Comparison of ENCODE assay signal across 8 mouse cellular contexts in the genomic region with DNA sequence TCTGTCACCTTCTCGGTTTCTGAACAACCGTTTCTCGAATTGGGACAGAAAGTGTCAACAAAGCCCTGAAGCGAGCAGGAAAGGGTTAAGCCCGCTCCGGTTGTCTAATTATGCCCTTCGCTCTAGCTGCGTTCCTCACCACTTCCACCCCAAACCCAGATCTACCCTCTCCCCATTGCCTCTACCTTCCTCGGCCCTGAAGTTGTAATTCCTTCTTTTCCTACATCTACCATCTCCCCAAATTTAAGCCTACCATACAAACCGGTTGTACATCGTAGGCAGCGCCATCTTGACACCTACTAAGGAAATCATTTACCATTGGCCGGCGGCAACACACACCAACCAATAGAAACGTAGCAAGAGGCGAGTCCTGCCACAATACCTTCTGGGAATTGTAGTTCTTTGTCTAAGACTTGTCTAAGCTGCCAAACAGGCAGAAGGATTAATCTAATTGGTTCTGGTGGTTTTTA. TPM values are rescaled to one million over a fixed set of nuclear protein-coding genes. Genes with fewer than 3 reads are reported as not detected.
DNase-seq lines count a peak whose midpoint lies in the region; ATAC-seq and TF ChIP-seq lines count a peak whose summit lies in the region.

A gene (minus strand): TSS at position 317 of the 470 bp plus-strand sequence.

- peaks cover 33% of the 10 kb centered on the region for H3K36me3 ChIP-seq in E14TG2a.4 (ENCODE audit: insufficient read depth, low read length)
- H3K36me3 ChIP-seq in forebrain, embryonic 10.5 days (replicated peaks): peaks cover 37% of the 10 kb centered on the region
- H3K36me3 ChIP-seq in heart, embryonic 15.5 days: peaks cover 4% of the 10 kb centered on the region; the same call in 1 of the 2 replicates
- H3K36me3 ChIP-seq in liver, embryonic 14.5 days (replicated peaks; ENCODE audit: control insufficient read depth, insufficient read depth, low read depth): peaks cover 4% of the 10 kb centered on the region
- no peaks in the 10 kb centered on the region for H3K36me3 ChIP-seq in neural tube, embryonic 11.5 days (ENCODE audit: control insufficient read depth, insufficient read depth, low read length)

- DNase-seq in c-Kit-negative CD71-positive TER-119-positive erythroid progenitor cells, embryonic 14.5 days (ENCODE audit: low read depth, low spot score): peak; percentile 83
- DNase-seq in forebrain, embryonic 10.5 days (ENCODE audit: extremely low spot score, low spot score): peak; percentile 87
- peak; percentile 90 to 94 for DNase-seq in kidney, postnatal 25 days
- peak; percentile 85 to 89 (median 85) for DNase-seq in liver, embryonic 14.5 days (ENCODE audit: low read depth in 3 of 3, low spot score in 3 of 3)
- DNase-seq in neural tube, embryonic 11.5 days (ENCODE audit: low spot score): peak; percentile 83
- peak; percentile 91 for DNase-seq in testis, postnatal 14 days (ENCODE audit: low spot score)

- under 1% methylated on average over 16 of the region's 16 CpGs for WGBS in forebrain, embryonic 10.5 days
- under 1% methylated on average over 16 of the region's 16 CpGs for WGBS in heart, embryonic 15.5 days
- 0% methylated on average over 16 of the region's 16 CpGs for WGBS in liver, embryonic 14.5 days (ENCODE audit: insufficient replicate concordance)
- WGBS in neural tube, embryonic 11.5 days: 0% methylated on average over 16 of the region's 16 CpGs

- H3K9ac ChIP-seq in heart, embryonic 15.5 days: peak within 1 kb of the TSS; percentile 54
- H3K9ac ChIP-seq in liver, embryonic 14.5 days (replicated peaks): peak within 1 kb of the TSS; percentile 63
- peak within 1 kb of the TSS; percentile 66 for H3K9ac ChIP-seq in neural tube, embryonic 11.5 days (ENCODE audit: low read length)

- peak within 1 kb of the TSS; percentile 69 for H3K4me2 ChIP-seq in heart, embryonic 15.5 days
- H3K4me2 ChIP-seq in liver, embryonic 14.5 days (ENCODE audit: low read depth): peak within 1 kb of the TSS; percentile 99
- H3K4me2 ChIP-seq in neural tube, embryonic 11.5 days (ENCODE audit: low read depth): peak within 1 kb of the TSS; percentile 57

- H3K4me3 ChIP-seq in E14TG2a.4 (replicated peaks; ENCODE audit: low read length): peak within 1 kb of the TSS; percentile 92
- peak within 1 kb of the TSS; percentile 74 for H3K4me3 ChIP-seq in forebrain, embryonic 10.5 days
- H3K4me3 ChIP-seq in heart, embryonic 15.5 days: peak within 1 kb of the TSS; percentile 76
- H3K4me3 ChIP-seq in liver, embryonic 14.5 days (ENCODE audit: insufficient read depth in 1 of 2, low read depth in 2 of 2, low read length in 2 of 2): peak within 1 kb of the TSS; percentile 81 to 100
- peak within 1 kb of the TSS; percentile 57 for H3K4me3 ChIP-seq in neural tube, embryonic 11.5 days (ENCODE audit: low read depth, low read length)

- H3K27me3 ChIP-seq in E14TG2a.4 (ENCODE audit: insufficient read depth, low read length): peaks cover 14% of the 10 kb centered on the region; the same call in 1 of the 2 replicates
- H3K27me3 ChIP-seq in forebrain, embryonic 10.5 days (ENCODE audit: poor library complexity, severe bottlenecking): no peaks in the 10 kb centered on the region
- no peaks in the 10 kb centered on the region for H3K27me3 ChIP-seq in heart, embryonic 15.5 days
- H3K27me3 ChIP-seq in liver, embryonic 14.5 days (ENCODE audit: control insufficient read depth, insufficient read depth, low read length): no peaks in the 10 kb centered on the region
- H3K27me3 ChIP-seq in neural tube, embryonic 11.5 days (ENCODE audit: control insufficient read depth, insufficient read depth, low read length): no peaks in the 10 kb centered on the region

- peaks cover 2% of the 10 kb centered on the region for H3K9me3 ChIP-seq in E14TG2a.4 (ENCODE audit: low read length)
- H3K9me3 ChIP-seq in forebrain, embryonic 10.5 days: peaks cover 3% of the 10 kb centered on the region
- H3K9me3 ChIP-seq in heart, embryonic 15.5 days (replicated peaks): no peaks in the 10 kb centered on the region
- peaks cover 2% of the 10 kb centered on the region for H3K9me3 ChIP-seq in liver, embryonic 14.5 days (ENCODE audit: control insufficient read depth, low read length)
- peaks cover 2% of the 10 kb centered on the region; the same call in 1 of the 2 replicates for H3K9me3 ChIP-seq in neural tube, embryonic 11.5 days (ENCODE audit: control insufficient read depth, low read length)

- peaks cover 24% of the 10 kb centered on the region for H3K4me1 ChIP-seq in E14TG2a.4 (replicated peaks; ENCODE audit: low read depth, low read length)
- peaks cover 10% of the 10 kb centered on the region for H3K4me1 ChIP-seq in forebrain, embryonic 10.5 days
- peaks cover 17% of the 10 kb centered on the region for H3K4me1 ChIP-seq in heart, embryonic 15.5 days (replicated peaks)
- H3K4me1 ChIP-seq in liver, embryonic 14.5 days (replicated peaks; ENCODE audit: control insufficient read depth in 2 of 2, insufficient read depth in 2 of 2, low read length in 1 of 2): peaks cover 7 to 10% of the 10 kb centered on the region in 2 experiments; a peak in 3 of 4 replicates
- no peaks in the 10 kb centered on the region for H3K4me1 ChIP-seq in neural tube, embryonic 11.5 days (ENCODE audit: control insufficient read depth, insufficient read depth, low read length)

- peak; percentile 90 for ATAC-seq in heart, embryonic 15.5 days (replicated peaks; ENCODE audit: insufficient number of reproducible peaks, insufficient read depth, low FRiP score, low read depth)
- peak; percentile 96 for ATAC-seq in liver, embryonic 14.5 days (ENCODE audit: insufficient read depth)
- ATAC-seq in neural tube, embryonic 11.5 days (ENCODE audit: insufficient read depth, low FRiP score, low TSS enrichment): peak; percentile 77

- no peak; the same call in 1 of the 2 replicates for TF ChIP-seq EP300 in liver, embryonic 14.5 days (IDR thresholded peaks at IDR 0.05; ENCODE audit: low read depth)

- TF ChIP-seq CTCF in E14TG2a.4 (conservative IDR thresholded peaks at IDR 0.05; ENCODE audit: low read length): no peak
- no peak for TF ChIP-seq CTCF in liver, embryonic 14.5 days (IDR thresholded peaks at IDR 0.05; ENCODE audit: low read depth)

- H3K27ac ChIP-seq in forebrain, embryonic 10.5 days: peak within 1 kb of the TSS; percentile 88
- peak within 1 kb of the TSS; percentile 67 for H3K27ac ChIP-seq in heart, embryonic 15.5 days
- peak within 1 kb of the TSS; percentile 26 for H3K27ac ChIP-seq in liver, embryonic 14.5 days
- no peak within 1 kb of the TSS for H3K27ac ChIP-seq in neural tube, embryonic 11.5 days (ENCODE audit: low read depth, low read length)

RNA-seq across cellular contexts. Expression of the gene that starts here (rescaled TPM):
- 69.7 and 77.3 TPM in 2 replicates for polyA plus RNA-seq in forebrain, embryonic 10.5 days (2016; fragmentation: Nextera tagmentation; extraction: Ambion mirVana)
- polyA plus RNA-seq in heart, embryonic 15.5 days (2015; fragmentation: Nextera tagmentation; extraction: Ambion mirVana): 33.5 and 43.0 TPM in 2 replicates
- 25.0 and 29.6 TPM in 2 replicates for polyA plus RNA-seq in liver, embryonic 14.5 days (2012; rRNA removed)
- 21.3 and 25.6 TPM in 2 replicates for polyA plus RNA-seq in liver, embryonic 14.5 days (2014; fragmentation: Nextera tagmentation; extraction: Ambion mirVana)
- 67.6 and 74.5 TPM in 2 replicates for polyA plus RNA-seq in neural tube, embryonic 11.5 days (2014; fragmentation: Nextera tagmentation; extraction: Ambion mirVana)
